Mouse (Mus musculus) bone marrow, adult 2 months (tissue): Measurements from ENCODE around the gene Lgi4.
A peak's percentile ranks its signal among the peaks of the same experiment; 100 is the strongest.

Experiments used
- CTCF ChIP-seq: fragments of 200-500 bp; IDR thresholded peaks from 2 replicates; pipeline ENCODE4 v1.5.1; 2011; ENCODE audit warnings: low read length, control low read depth; ENCODE audit not compliant: control insufficient read depth, insufficient read depth
- POLR2A ChIP-seq: fragments of 200-500 bp; IDR thresholded peaks from 2 replicates; pipeline ENCODE4 v1.6.1; 2011; ENCODE audit warnings: low read depth, mild to moderate bottlenecking, control low read depth, low read length, borderline replicate concordance; ENCODE audit not compliant: control insufficient read depth

DNA sequence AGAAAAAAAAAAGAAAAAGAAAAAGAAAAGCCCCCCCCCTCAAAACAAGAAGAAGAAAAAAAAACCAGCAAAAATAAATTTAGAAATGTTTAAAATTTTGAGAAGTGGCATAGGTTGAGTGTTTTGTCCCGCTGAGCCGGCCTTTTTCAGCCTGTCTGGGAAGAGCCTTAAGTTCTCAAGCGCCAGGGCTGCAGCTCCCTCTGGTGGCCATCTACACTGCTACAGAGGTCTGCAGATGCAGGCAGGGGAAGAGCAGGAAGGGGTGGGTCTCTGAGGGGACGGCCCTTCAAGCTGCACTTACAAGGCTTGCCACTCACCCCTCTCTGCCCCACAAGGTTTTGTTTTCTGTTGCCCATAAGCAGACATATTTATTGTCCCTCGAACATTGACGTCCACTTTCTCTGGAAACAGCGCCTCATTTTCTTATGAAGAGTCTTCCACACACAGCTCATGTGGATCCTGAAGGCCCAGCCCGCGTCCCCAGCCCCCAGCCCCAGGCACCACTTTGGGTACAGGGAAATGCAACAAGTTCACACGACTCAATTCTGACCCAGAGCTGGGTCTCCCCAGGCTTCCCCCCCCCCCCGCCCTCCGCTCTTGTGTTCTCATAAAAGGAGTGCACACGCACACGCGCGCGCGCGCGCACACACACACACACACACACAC is 38.6 kb downstream of the Lgi4 start:
- TF ChIP-seq POLR2A = no peak
- TF ChIP-seq CTCF = peak; percentile 96
